Mouse (Mus musculus): Measurements from ENCODE around the gene Ccdc180. TPM values are rescaled to one million over a fixed set of nuclear protein-coding genes. Genes with fewer than 3 reads are reported as not detected.

Gene Ccdc180
- polyA plus RNA-seq, 1 experiment from 2014 or later, result 0.03 TPM

- H3K4me2 ChIP-seq, result no peak overlapping the region
- H3K4me3 ChIP-seq, result no peak overlapping the region
- 83% methylated on average over 7 of the region's 7 CpGs for WGBS
- H3K9ac ChIP-seq, result no peak overlapping the region
- no peak for ATAC-seq (ENCODE audit: insufficient number of reproducible peaks, low FRiP score, low TSS enrichment, low read depth)
- no peaks in the 10 kb centered on the region for H3K36me3 ChIP-seq
- no peaks in the 10 kb centered on the region for H3K4me1 ChIP-seq
- H3K9me3 ChIP-seq, result no peaks in the 10 kb centered on the region
- H3K27me3 ChIP-seq, result no peaks in the 10 kb centered on the region
- H3K27ac ChIP-seq, result no peak overlapping the region
Observed at GRCm38 (mm10) chr4:45917091-45917490, 27.0 kb downstream of the Ccdc180 start.

- Histone ChIP-seq H3K27me3 (no peaks in the 10 kb centered on the region), H3K4me2 (no peak overlapping the region), H3K9ac (no peak overlapping the region), H3K4me3 (no peak overlapping the region), H3K36me3 (no peaks in the 10 kb centered on the region), H3K27ac (no peak overlapping the region), H3K9me3 (no peaks in the 10 kb centered on the region), H3K4me1 (no peaks in the 10 kb centered on the region)
- 79% methylated on average over 10 of the region's 10 CpGs for WGBS
- ATAC-seq (ENCODE audit: insufficient number of reproducible peaks, low FRiP score, low TSS enrichment, low read depth), result no peak
Observed at GRCm38 (mm10) chr4:45921663-45922435, 31.7 kb downstream of the Ccdc180 start.

GRCm38 (mm10) chr4:45924011-45924410, 33.9 kb downstream of the Ccdc180 start:
- no peaks in the 10 kb centered on the region for H3K4me1 ChIP-seq
- 89% methylated on average over 4 of the region's 4 CpGs for WGBS
- no peaks in the 10 kb centered on the region for H3K27me3 ChIP-seq
- H3K4me2 ChIP-seq, result no peak overlapping the region
- no peak for ATAC-seq (ENCODE audit: insufficient number of reproducible peaks, low FRiP score, low TSS enrichment, low read depth)
- H3K9ac ChIP-seq, result no peak overlapping the region
- no peaks in the 10 kb centered on the region for H3K9me3 ChIP-seq
- H3K36me3 ChIP-seq, result no peaks in the 10 kb centered on the region
- H3K4me3 ChIP-seq, result no peak overlapping the region
- no peak overlapping the region for H3K27ac ChIP-seq

- Histone ChIP-seq H3K27ac (no peak overlapping the region), H3K4me2 (no peak overlapping the region), H3K4me3 (no peak overlapping the region), H3K9ac (no peak overlapping the region), H3K4me1 (no peaks in the 10 kb centered on the region), H3K27me3 (no peaks in the 10 kb centered on the region), H3K9me3 (no peaks in the 10 kb centered on the region), H3K36me3 (no peaks in the 10 kb centered on the region)
- WGBS, result 64% methylated on average over 4 of the region's 4 CpGs
- ATAC-seq (ENCODE audit: insufficient number of reproducible peaks, low FRiP score, low TSS enrichment, low read depth), result no peak
Observed at GRCm38 (mm10) chr4:45928561-45928960, 38.5 kb downstream of the Ccdc180 start.

GRCm38 (mm10) chr4:45941628-45942044, 51.5 kb downstream of the Ccdc180 start:
- Histone ChIP-seq H3K36me3 (no peaks in the 10 kb centered on the region), H3K27ac (no peak overlapping the region), H3K4me1 (no peaks in the 10 kb centered on the region), H3K9me3 (no peaks in the 10 kb centered on the region), H3K27me3 (no peaks in the 10 kb centered on the region), H3K4me2 (no peak overlapping the region), H3K4me3 (no peak overlapping the region), H3K9ac (no peak overlapping the region)
- no peak for ATAC-seq (ENCODE audit: insufficient number of reproducible peaks, low FRiP score, low TSS enrichment, low read depth)
- WGBS, result 31% methylated on average over 13 of the region's 13 CpGs

GRCm38 (mm10) chr4:45947729-45948128, 57.6 kb downstream of the Ccdc180 start:
- no peak for ATAC-seq (ENCODE audit: insufficient number of reproducible peaks, low FRiP score, low TSS enrichment, low read depth)
- Histone ChIP-seq H3K4me2 (no peak overlapping the region), H3K4me1 (no peaks in the 10 kb centered on the region), H3K4me3 (no peak overlapping the region), H3K27me3 (no peaks in the 10 kb centered on the region), H3K36me3 (no peaks in the 10 kb centered on the region), H3K9me3 (no peaks in the 10 kb centered on the region), H3K9ac (no peak overlapping the region), H3K27ac (no peak overlapping the region)
- 63% methylated on average over 8 of the region's 8 CpGs for WGBS

- ATAC-seq (ENCODE audit: insufficient number of reproducible peaks, low FRiP score, low TSS enrichment, low read depth), result no peak
- no peak overlapping the region for H3K27ac ChIP-seq
- WGBS, result 78% methylated on average over 7 of the region's 7 CpGs
- H3K9me3 ChIP-seq, result no peaks in the 10 kb centered on the region
- no peak overlapping the region for H3K4me2 ChIP-seq
- no peaks in the 10 kb centered on the region for H3K27me3 ChIP-seq
- H3K4me1 ChIP-seq, result no peaks in the 10 kb centered on the region
- H3K4me3 ChIP-seq, result no peak overlapping the region
- H3K36me3 ChIP-seq, result no peaks in the 10 kb centered on the region
- no peak overlapping the region for H3K9ac ChIP-seq
Observed at GRCm38 (mm10) chr4:45949109-45949848, 59.2 kb downstream of the Ccdc180 start.

- Histone ChIP-seq H3K27ac (no peak overlapping the region), H3K4me3 (no peak overlapping the region), H3K27me3 (no peaks in the 10 kb centered on the region), H3K4me1 (no peaks in the 10 kb centered on the region), H3K36me3 (no peaks in the 10 kb centered on the region), H3K4me2 (no peak overlapping the region), H3K9ac (no peak overlapping the region), H3K9me3 (no peaks in the 10 kb centered on the region)
- 92% methylated on average over 18 of the region's 18 CpGs for WGBS
- no peak for ATAC-seq (ENCODE audit: insufficient number of reproducible peaks, low FRiP score, low TSS enrichment, low read depth)
Observed at GRCm38 (mm10) chr4:45951830-45952229, 61.7 kb downstream of the Ccdc180 start.

GRCm38 (mm10) chr4:45953025-45953919, 63.2 kb downstream of the Ccdc180 start:
- Histone ChIP-seq H3K36me3 (no peaks in the 10 kb centered on the region), H3K27me3 (no peaks in the 10 kb centered on the region), H3K4me3 (no peak overlapping the region), H3K9ac (no peak overlapping the region), H3K27ac (no peak overlapping the region), H3K4me2 (no peak overlapping the region), H3K9me3 (no peaks in the 10 kb centered on the region), H3K4me1 (no peaks in the 10 kb centered on the region)
- 86% methylated on average over 23 of the region's 23 CpGs for WGBS
- ATAC-seq (ENCODE audit: insufficient number of reproducible peaks, low FRiP score, low TSS enrichment, low read depth), result no peak

- WGBS, result 90% methylated on average over 4 of the region's 4 CpGs
- H3K9me3 ChIP-seq, result no peaks in the 10 kb centered on the region
Observed at GRCm38 (mm10) chr4:45955235-45955634, 65.1 kb downstream of the Ccdc180 start.

GRCm38 (mm10) chr4:45956131-45956530, 66.0 kb downstream of the Ccdc180 start:
- Histone ChIP-seq H3K27me3 (no peaks in the 10 kb centered on the region), H3K4me2 (no peak overlapping the region), H3K9ac (no peak overlapping the region), H3K4me3 (no peak overlapping the region), H3K36me3 (no peaks in the 10 kb centered on the region), H3K4me1 (no peaks in the 10 kb centered on the region), H3K27ac (no peak overlapping the region), H3K9me3 (no peaks in the 10 kb centered on the region)
- WGBS, result 96% methylated on average over 8 of the region's 8 CpGs
- no peak for ATAC-seq (ENCODE audit: insufficient number of reproducible peaks, low FRiP score, low TSS enrichment, low read depth)

More at GRCm38 (mm10) chr4:45955235-45955634, 65.1 kb downstream of the Ccdc180 start:
- Histone ChIP-seq H3K9ac (no peak overlapping the region), H3K27ac (no peak overlapping the region), H3K27me3 (no peaks in the 10 kb centered on the region), H3K4me2 (no peak overlapping the region), H3K36me3 (no peaks in the 10 kb centered on the region), H3K4me3 (no peak overlapping the region), H3K4me1 (no peaks in the 10 kb centered on the region)
- no peak for ATAC-seq (ENCODE audit: insufficient number of reproducible peaks, low FRiP score, low TSS enrichment, low read depth)
